Mouse (Mus musculus): ENCODE data around the gene Gng7.
"Not testable (repeated sequence)": the region's sequence is repeated elsewhere in the genome, so short reads cannot be mapped to it uniquely, and the experiment has no call there.

DNA sequence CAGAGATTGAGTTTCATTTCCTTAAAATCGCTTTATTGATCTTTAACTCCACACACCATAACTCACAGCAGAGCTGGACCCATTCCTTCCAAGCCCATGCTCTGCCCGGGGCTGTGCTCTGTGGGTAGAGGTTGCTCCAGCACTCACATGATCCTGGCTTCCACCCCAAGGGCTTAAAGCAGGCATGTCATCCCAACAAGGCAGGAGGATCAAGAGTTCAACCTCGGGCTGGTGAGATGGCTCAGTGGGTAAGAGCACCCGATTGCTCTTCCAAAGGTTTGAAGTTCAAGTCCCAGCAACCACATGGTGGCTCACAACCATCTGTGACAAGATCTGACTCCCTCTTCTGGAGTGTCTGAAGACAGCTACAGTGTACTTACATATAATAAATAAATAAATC is 24.9 kb downstream of the Gng7 start:
- not testable (repeated sequence) for TF ChIP-seq MAX (IDR thresholded peaks at IDR 0.05; ENCODE audit: low read length); RCOR1 (conservative IDR thresholded peaks at IDR 0.05; ENCODE audit: low read depth, low read length); ETS1 (conservative IDR thresholded peaks at IDR 0.05; ENCODE audit: low read depth, low read length); ZKSCAN1 (IDR thresholded peaks at IDR 0.05; ENCODE audit: borderline replicate concordance, low read depth, low read length); POLR2AphosphoS2 (IDR thresholded peaks at IDR 0.05; ENCODE audit: low read depth, low read length); ZC3H11A (IDR thresholded peaks at IDR 0.05; ENCODE audit: low read depth, low read length); UBTF (IDR thresholded peaks at IDR 0.05; ENCODE audit: low read depth, low read length); BHLHE40 (IDR thresholded peaks at IDR 0.05; ENCODE audit: low read depth, low read length)

Data from CH12.LX (cell line).